ENCODE assay signal across 8 mouse cellular contexts in the genomic region with DNA sequence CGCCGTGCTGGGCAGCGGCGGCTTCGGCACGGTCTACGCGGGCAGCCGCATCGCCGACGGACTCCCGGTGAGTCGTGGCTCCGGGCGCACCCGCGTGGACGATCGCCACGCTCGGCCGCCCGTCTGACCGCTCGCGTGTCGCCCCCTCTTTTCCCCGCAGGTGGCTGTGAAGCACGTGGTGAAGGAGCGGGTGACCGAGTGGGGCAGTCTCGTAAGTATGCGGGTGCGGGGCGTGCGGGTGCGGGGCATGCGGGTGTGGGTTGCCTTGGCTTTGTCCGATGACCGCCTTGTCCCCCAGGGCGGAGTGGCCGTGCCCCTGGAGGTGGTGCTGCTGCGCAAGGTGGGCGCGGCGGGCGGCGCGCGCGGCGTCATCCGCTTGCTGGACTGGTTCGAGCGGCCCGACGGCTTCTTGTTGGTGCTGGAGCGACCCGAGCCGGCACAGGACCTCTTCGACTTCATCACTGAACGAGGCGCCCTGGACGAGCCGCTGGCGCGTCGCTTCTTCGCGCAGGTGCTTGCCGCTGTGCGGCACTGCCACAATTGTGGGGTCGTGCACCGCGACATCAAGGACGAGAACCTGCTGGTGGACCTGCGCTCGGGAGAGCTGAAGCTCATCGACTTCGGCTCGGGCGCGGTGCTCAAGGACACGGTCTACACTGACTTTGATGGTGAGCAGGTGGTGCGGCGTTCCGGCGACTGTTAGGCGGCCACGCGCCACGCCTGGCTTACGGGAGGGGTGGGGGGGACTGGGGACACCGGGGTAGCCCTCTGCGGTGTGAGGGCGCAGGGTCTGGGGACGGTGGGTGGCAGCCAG. TPM values are rescaled to one million over a fixed set of nuclear protein-coding genes. Genes with fewer than 3 reads are reported as not detected.
DNase-seq lines count a peak whose midpoint lies in the region; ATAC-seq and TF ChIP-seq lines count a peak whose summit lies in the region.

No protein-coding gene starts in this region.

- H3K4me3 ChIP-seq in heart, embryonic 14.5 days (ENCODE audit: control insufficient read depth in 1 of 2, insufficient read depth in 1 of 2, low read depth in 1 of 2, low read length in 2 of 2): peak overlapping the region; percentile 95 to 96
- peak overlapping the region; percentile 78 for H3K4me3 ChIP-seq in liver, postnatal 0 days (ENCODE audit: low read depth, low read length)

- TF ChIP-seq EP300 in liver, postnatal 0 days (IDR thresholded peaks at IDR 0.05; ENCODE audit: low read depth): no peak

- peak overlapping the region; percentile 98 for H3K9ac ChIP-seq in heart, embryonic 14.5 days (ENCODE audit: low read length)
- H3K9ac ChIP-seq in liver, postnatal 0 days (replicated peaks): peak overlapping the region; percentile 93

- H3K9me3 ChIP-seq in heart, embryonic 14.5 days (ENCODE audit: control insufficient read depth, low read length): no peaks in the 10 kb centered on the region
- no peaks in the 10 kb centered on the region for H3K9me3 ChIP-seq in liver, postnatal 0 days (ENCODE audit: low read length)

- DNase-seq in 3134 (ENCODE audit: extremely low read depth, insufficient read length, low spot score) (peak; percentile 82), NIH3T3 (ENCODE audit: low read depth) (peak; percentile 68)
- peak; percentile 61 for DNase-seq in embryo, embryonic 10 days (ENCODE audit: low spot score)
- DNase-seq in kidney, postnatal 25 days: peak; percentile 57 to 82
- peak; percentile 61 for DNase-seq in liver, postnatal 0 days
- DNase-seq in retina, embryonic 14.5 days (ENCODE audit: low spot score): peak; percentile 51
- peak; percentile 84 for DNase-seq in urinary bladder, adult 2 months (ENCODE audit: low spot score)

- H3K4me1 ChIP-seq in heart, embryonic 14.5 days (ENCODE audit: control insufficient read depth in 2 of 2, insufficient read depth in 2 of 2, low read length in 2 of 2): peaks cover 45 to 46% of the 10 kb centered on the region in 2 experiments
- peaks cover 51% of the 10 kb centered on the region for H3K4me1 ChIP-seq in liver, postnatal 0 days (ENCODE audit: insufficient read depth)

- no peak for TF ChIP-seq CTCF in liver, postnatal 0 days (IDR thresholded peaks at IDR 0.05; ENCODE audit: low read depth)

- WGBS in heart, embryonic 14.5 days: under 1% methylated on average over 98 of the region's 98 CpGs
- under 1% methylated on average over 77 of the region's 98 CpGs for WGBS in liver, postnatal 0 days (ENCODE audit: insufficient replicate concordance)

- H3K36me3 ChIP-seq in heart, embryonic 14.5 days (ENCODE audit: control insufficient read depth, insufficient read depth, low read length): peaks cover 29% of the 10 kb centered on the region
- H3K36me3 ChIP-seq in liver, postnatal 0 days (replicated peaks; ENCODE audit: insufficient read depth, low read length): peaks cover 19% of the 10 kb centered on the region

- no peaks in the 10 kb centered on the region for H3K27me3 ChIP-seq in heart, embryonic 14.5 days (ENCODE audit: control insufficient read depth, insufficient read depth, low read length)
- no peaks in the 10 kb centered on the region for H3K27me3 ChIP-seq in liver, postnatal 0 days (ENCODE audit: insufficient read depth, low read length)

- H3K27ac ChIP-seq in heart, embryonic 14.5 days (replicated peaks in 1 of 2; ENCODE audit: control insufficient read depth in 1 of 2, insufficient read depth in 1 of 2, low read depth in 2 of 2, low read length in 2 of 2): peak overlapping the region; percentile 60 to 94
- H3K27ac ChIP-seq in liver, postnatal 0 days (ENCODE audit: low read depth): peak overlapping the region; percentile 97

- peak overlapping the region; percentile 91 for H3K4me2 ChIP-seq in heart, embryonic 14.5 days (ENCODE audit: low read length)
- H3K4me2 ChIP-seq in liver, postnatal 0 days (ENCODE audit: low read depth, low read length): peak overlapping the region; percentile 87

- ATAC-seq in heart, embryonic 14.5 days (ENCODE audit: insufficient number of reproducible peaks, insufficient read depth, low FRiP score, low read depth): no peak
- ATAC-seq in liver, postnatal 0 days: no peak

RNA-seq across cellular contexts. Expression of a gene that starts 1.1 kb away (rescaled TPM):
- polyA plus RNA-seq in heart, embryonic 14.5 days (2014; fragmentation: Nextera tagmentation; extraction: Ambion mirVana): 42.3 and 47.1 TPM in 2 replicates
- polyA plus RNA-seq in liver, postnatal 0 days (2015; fragmentation: Nextera tagmentation; extraction: Ambion mirVana): 18.4 and 34.2 TPM in 2 replicates
- 11.7 and 12.4 TPM in 2 replicates for polyA plus RNA-seq in urinary bladder, adult 2 months (2012; rRNA removed)

RNA-seq across cellular contexts. Expression of a gene that starts 43.6 kb away (rescaled TPM):
- polyA plus RNA-seq in heart, embryonic 14.5 days (2014; fragmentation: Nextera tagmentation; extraction: Ambion mirVana): 46.3 and 53.1 TPM in 2 replicates
- polyA plus RNA-seq in liver, postnatal 0 days (2015; fragmentation: Nextera tagmentation; extraction: Ambion mirVana): 32.9 and 33.1 TPM in 2 replicates
- 31.0 and 36.2 TPM in 2 replicates for polyA plus RNA-seq in urinary bladder, adult 2 months (2012; rRNA removed)

RNA-seq across cellular contexts. Expression of a gene that starts 44.0 kb away (rescaled TPM):
- 9.9 and 10.9 TPM in 2 replicates for polyA plus RNA-seq in heart, embryonic 14.5 days (2014; fragmentation: Nextera tagmentation; extraction: Ambion mirVana)
- 3.6 and 3.7 TPM in 2 replicates for polyA plus RNA-seq in liver, postnatal 0 days (2015; fragmentation: Nextera tagmentation; extraction: Ambion mirVana)
- 16.3 TPM in 2 replicates for polyA plus RNA-seq in urinary bladder, adult 2 months (2012; rRNA removed)
